Mouse (Mus musculus) midbrain, embryonic 16.5 days (tissue): ENCODE data around the gene Mical2. TPM values are rescaled to one million over a fixed set of nuclear protein-coding genes. Genes with fewer than 3 reads are reported as not detected.

Source experiments
- ATAC-seq: fragments of 200-750 bp; cut with Nextera tagmentation; 2 replicates; pipeline ENCODE4 v1.8.0; 2017; ENCODE audit warnings: moderate TSS enrichment
- H3K27ac ChIP-seq: fragments of 300-500 bp; sonication (generic); 2 replicates; pipeline ENCODE4 v1.5.1; 2014; ENCODE audit warnings: mild to moderate bottlenecking, low read length, mixed read lengths
- H3K27me3 ChIP-seq: fragments of 300-500 bp; sonication (generic); 2 replicates; pipeline ENCODE4 v1.6.1; 2014; ENCODE audit warnings: low read depth, low read length, mixed read lengths; ENCODE audit not compliant: control insufficient read depth, insufficient read depth
- H3K36me3 ChIP-seq: fragments of 300-500 bp; sonication (generic); 2 replicates; pipeline ENCODE4 v1.6.1; 2014; ENCODE audit warnings: mild to moderate bottlenecking, low read length, moderate library complexity, mixed read lengths; ENCODE audit not compliant: control insufficient read depth, insufficient read depth
- H3K4me1 ChIP-seq: fragments of 300-500 bp; sonication (generic); 2 replicates; pipeline ENCODE4 v1.6.1; 2014; ENCODE audit warnings: mild to moderate bottlenecking, low read length, mixed read lengths; ENCODE audit not compliant: control insufficient read depth, insufficient read depth
- H3K4me2 ChIP-seq: fragments of 300-500 bp; sonication (generic); 2 replicates; pipeline ENCODE4 v1.6.1; 2014; ENCODE audit warnings: mild to moderate bottlenecking, low read length, mixed read lengths
- H3K4me3 ChIP-seq: fragments of 300-500 bp; sonication (generic); 2 replicates; pipeline ENCODE4 v1.5.1; 2014; ENCODE audit warnings: low read depth, mild to moderate bottlenecking, low read length, moderate library complexity, mixed read lengths
- H3K9ac ChIP-seq: fragments of 300-500 bp; sonication (generic); 2 replicates; pipeline ENCODE4 v1.6.1; 2014; ENCODE audit warnings: low read depth, low read length, mixed read lengths
- H3K9me3 ChIP-seq: fragments of 300-500 bp; sonication (generic); replicated peaks from 2 replicates; pipeline ENCODE4 v1.6.1; 2014; ENCODE audit warnings: mild to moderate bottlenecking, low read length, mixed read lengths; ENCODE audit not compliant: control insufficient read depth, poor library complexity, severe bottlenecking
- WGBS: fragments of 180-500 bp; shearing (Covaris S2); extraction: QIAGEN DNeasy Blood & Tissue Kit; methylation state at CpG from one replicate; pipeline ENCODE4 v1.1.7; 2014; 5-methylcytosine and 5-hydroxymethylcytosine counted together
- polyA plus RNA-seq: library from polyadenylated mRNA; unstranded; fragments of >200 nt; fragmentation: Nextera tagmentation; extraction: Ambion mirVana; gene quantifications from 2 replicates; pipeline ENCODE4 v1.2.1, GENCODE M21; 2015

The Mical2 gene
- polyA plus RNA-seq, 1 experiment from 2014 or later = 5.1 TPM

DNA sequence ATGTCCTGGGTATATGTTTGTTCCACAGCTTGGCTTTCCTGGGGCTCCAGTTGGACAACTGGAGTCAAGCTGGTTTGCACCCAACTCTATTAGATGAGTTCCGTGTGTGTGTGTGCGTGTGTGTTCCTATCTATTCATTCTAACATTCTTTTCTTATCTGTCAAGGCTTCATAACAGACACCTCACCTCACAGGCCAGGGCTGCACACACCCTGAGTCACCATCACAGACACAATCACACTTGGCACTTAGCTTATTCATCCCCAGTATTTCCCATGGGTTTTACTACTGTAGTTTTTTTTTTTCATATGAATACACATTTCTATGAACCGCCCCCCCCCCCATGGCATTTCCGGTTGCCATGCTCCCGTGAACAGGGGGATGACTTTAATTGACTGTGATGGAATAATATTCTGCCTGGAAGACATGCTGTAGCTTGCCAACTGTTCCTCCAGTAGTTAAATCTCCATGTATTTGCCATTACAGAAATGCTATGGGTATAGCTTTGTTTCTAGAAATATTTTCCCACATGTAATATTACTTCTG is 230.0 kb downstream of the Mical2 start:
- Histone ChIP-seq H3K4me3 (no peak overlapping the region), H3K27ac (no peak overlapping the region), H3K27me3 (no peaks in the 10 kb centered on the region), H3K4me1 (peaks cover 3% of the 10 kb centered on the region; the same call in 1 of the 2 replicates), H3K9me3 (no peaks in the 10 kb centered on the region), H3K36me3 (no peaks in the 10 kb centered on the region), H3K4me2 (no peak overlapping the region), H3K9ac (no peak overlapping the region)
- 79% methylated on average over 5 of the region's 5 CpGs for WGBS
- ATAC-seq = no peak

DNA sequence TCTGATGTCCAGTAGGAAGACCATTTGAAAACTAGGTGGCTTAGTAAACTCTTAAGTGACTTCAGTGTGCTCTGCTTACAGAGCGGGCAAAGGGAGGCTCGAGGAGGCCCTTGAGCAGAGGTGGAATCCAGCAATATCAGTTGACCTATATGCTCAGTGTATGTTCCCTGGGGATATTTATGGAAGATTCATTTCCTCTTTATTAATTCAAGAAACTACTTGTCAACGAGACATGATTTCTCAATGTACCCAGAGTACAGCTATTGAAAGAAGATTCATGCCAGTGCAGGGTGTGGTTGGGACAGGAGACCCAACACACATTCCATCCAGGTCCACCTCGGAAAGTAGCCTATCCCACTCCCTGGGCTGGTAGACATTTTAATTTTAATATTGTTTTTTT is 231.7 kb downstream of the Mical2 start:
- ATAC-seq = no peak
- 95% methylated on average over 4 of the region's 4 CpGs for WGBS
- Histone ChIP-seq H3K4me3 (no peak overlapping the region), H3K4me2 (no peak overlapping the region), H3K4me1 (peaks cover 3% of the 10 kb centered on the region; the same call in 1 of the 2 replicates), H3K36me3 (no peaks in the 10 kb centered on the region), H3K27ac (no peak overlapping the region), H3K27me3 (no peaks in the 10 kb centered on the region), H3K9me3 (no peaks in the 10 kb centered on the region), H3K9ac (no peak overlapping the region)

DNA sequence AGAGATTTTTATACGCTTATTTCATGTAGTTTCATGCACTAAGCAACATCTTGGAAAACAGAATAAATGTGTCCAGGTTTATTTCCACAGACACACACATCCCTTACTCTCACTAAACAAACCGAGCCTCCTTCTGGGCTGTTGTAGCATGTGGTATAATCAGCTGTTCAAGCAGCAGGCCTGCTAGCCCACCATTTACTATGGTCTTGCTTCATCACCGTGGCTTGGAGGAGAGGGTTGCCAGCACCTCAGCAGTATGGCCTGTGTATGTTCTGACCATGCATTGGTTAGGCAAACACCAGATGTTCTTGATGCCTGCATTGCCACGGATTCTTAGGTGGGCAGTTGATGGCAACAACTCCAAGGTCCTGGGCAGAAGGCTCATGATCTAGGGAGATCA is 232.3 kb downstream of the Mical2 start:
- H3K9ac ChIP-seq = no peak overlapping the region
- H3K4me3 ChIP-seq = no peak overlapping the region
- no peak for ATAC-seq

DNA sequence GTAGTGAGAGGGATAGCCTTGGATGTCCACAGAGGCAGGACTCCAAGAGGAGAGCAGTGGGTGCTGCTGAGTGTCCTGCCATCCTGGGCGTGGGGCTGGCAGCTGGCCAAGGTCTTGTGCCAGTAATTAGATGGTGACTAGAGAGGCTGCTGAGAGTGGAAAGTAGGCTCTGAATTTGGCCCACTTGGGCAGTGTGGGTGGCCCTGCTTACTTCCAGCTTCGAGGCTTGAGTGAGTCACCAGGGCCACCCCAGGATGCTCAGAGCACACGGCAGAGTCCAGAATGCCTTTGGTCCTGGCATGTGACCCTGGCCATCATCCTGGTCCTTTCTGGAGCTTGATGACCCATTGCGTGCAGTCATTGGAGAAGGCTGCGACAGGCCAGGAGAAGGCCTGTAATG is 232.8 kb downstream of the Mical2 start:
- WGBS = 82% methylated on average over 5 of the region's 5 CpGs
- no peak overlapping the region for H3K27ac ChIP-seq
- H3K9me3 ChIP-seq = no peaks in the 10 kb centered on the region
- no peaks in the 10 kb centered on the region for H3K36me3 ChIP-seq
- no peak overlapping the region for H3K4me3 ChIP-seq
- H3K27me3 ChIP-seq = no peaks in the 10 kb centered on the region
- no peak for ATAC-seq
- H3K4me2 ChIP-seq = no peak overlapping the region
- no peak overlapping the region for H3K9ac ChIP-seq
- H3K4me1 ChIP-seq = peaks cover 3% of the 10 kb centered on the region; the same call in 1 of the 2 replicates

More for the DNA sequence above, 232.3 kb downstream of the Mical2 start:
- Histone ChIP-seq H3K4me1 (peaks cover 3% of the 10 kb centered on the region; the same call in 1 of the 2 replicates), H3K9me3 (no peaks in the 10 kb centered on the region), H3K27me3 (no peaks in the 10 kb centered on the region), H3K4me2 (no peak overlapping the region), H3K27ac (no peak overlapping the region), H3K36me3 (no peaks in the 10 kb centered on the region)
- WGBS = 89% methylated on average over 4 of the region's 4 CpGs

Other genes with a start within 250 kb of the Mical2 start
- gene Usp47, start 202.4 kb upstream of the Mical2 start, polyA plus RNA-seq = 78.4 and 85.8 TPM in 2 replicates
- 26.9 and 35.1 TPM in 2 replicates for gene Dkk3, start 66.8 kb upstream of the Mical2 start, polyA plus RNA-seq
- 24.5 and 24.9 TPM in 2 replicates for gene Parva, start 201.6 kb downstream of the Mical2 start, polyA plus RNA-seq